Comparison of ENCODE assay signal across 32 mouse cellular contexts in the genomic region with DNA sequence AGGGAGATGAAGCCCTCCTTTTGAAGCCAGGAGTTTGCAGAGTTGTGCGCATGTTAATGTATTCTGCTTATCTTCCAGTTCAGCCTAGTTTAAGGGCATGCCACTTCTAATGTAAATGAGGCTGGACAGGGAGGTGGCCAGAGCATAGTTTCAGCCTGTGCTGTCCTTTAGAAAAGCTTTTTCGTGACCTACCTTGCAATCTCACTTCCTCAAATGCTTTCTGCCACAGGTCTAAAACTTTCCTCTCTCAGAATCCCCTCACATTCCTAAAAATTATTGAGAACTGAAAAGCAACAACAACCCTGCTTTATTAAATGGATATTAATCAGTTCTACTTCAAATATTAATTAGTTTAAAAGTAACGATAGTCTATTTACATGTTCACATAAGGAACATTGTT.
"Had no signal": no experiment of that assay in that cellular context is flagged by ENCODE, and none has a peak within 500 bp of the region (broad histone marks: within the 10 kb centered on the region; RNA-seq: fewer than 3 reads in every experiment).

No protein-coding gene starts in this region.

- H3K9me3 ChIP-seq: limb, embryonic 10.5 days; limb, embryonic 12.5 days; limb, embryonic 13.5 days; limb, embryonic 15.5 days; liver, embryonic 12.5 days; liver, embryonic 13.5 days; liver, embryonic 15.5 days; lung, embryonic 15.5 days; megakaryocyte, embryonic 14.5 days; midbrain, embryonic 10.5 days; midbrain, embryonic 12.5 days; midbrain, embryonic 13.5 days; midbrain, embryonic 15.5 days; neural tube, embryonic 12.5 days had no signal

- DNase-seq: left cerebral cortex, postnatal 4 days; liver; liver, embryonic 13.5 days; liver, postnatal 0 days; lung, adult 18-20 months; lung, adult 2 months; lung, embryonic 14.5 days; lung, postnatal 10 days; lung, postnatal 14 days; lung, postnatal 36 days; lung, postnatal 4 days; midbrain, embryonic 14.5 days had no signal

- H3K27me3 ChIP-seq: limb, embryonic 12.5 days; limb, embryonic 13.5 days; limb, embryonic 15.5 days; liver, embryonic 12.5 days; liver, embryonic 13.5 days; liver, embryonic 15.5 days; lung, embryonic 15.5 days; megakaryocyte, embryonic 14.5 days; midbrain, embryonic 12.5 days; midbrain, embryonic 13.5 days; midbrain, embryonic 15.5 days; neural tube, embryonic 12.5 days had no signal

- H3K4me2 ChIP-seq: limb, embryonic 12.5 days; limb, embryonic 13.5 days; limb, embryonic 15.5 days; liver, embryonic 11.5 days; liver, embryonic 12.5 days; liver, embryonic 13.5 days; liver, embryonic 15.5 days; lung, embryonic 14.5 days; lung, embryonic 15.5 days; midbrain, embryonic 11.5 days; midbrain, embryonic 12.5 days; midbrain, embryonic 13.5 days; midbrain, embryonic 15.5 days; neural tube, embryonic 12.5 days had no signal

- ATAC-seq: liver, postnatal 0 days; lung, postnatal 0 days; midbrain, embryonic 13.5 days; midbrain, embryonic 15.5 days; midbrain, embryonic 16.5 days had no signal

- H3K4me3 ChIP-seq: limb, embryonic 10.5 days; limb, embryonic 12.5 days; limb, embryonic 13.5 days; limb, embryonic 15.5 days; liver, embryonic 12.5 days; liver, embryonic 13.5 days; liver, embryonic 15.5 days; lung, embryonic 15.5 days; megakaryocyte, embryonic 14.5 days; midbrain, embryonic 10.5 days; midbrain, embryonic 12.5 days; midbrain, embryonic 13.5 days; midbrain, embryonic 15.5 days; myocyte; neural tube, embryonic 12.5 days had no signal

- H3K36me3 ChIP-seq: limb, embryonic 10.5 days; limb, embryonic 12.5 days; limb, embryonic 13.5 days; limb, embryonic 15.5 days; liver, embryonic 12.5 days; liver, embryonic 13.5 days; liver, embryonic 15.5 days; lung, embryonic 15.5 days; midbrain, embryonic 10.5 days; midbrain, embryonic 12.5 days; midbrain, embryonic 13.5 days; midbrain, embryonic 15.5 days; neural tube, embryonic 12.5 days had no signal

- H3K27ac ChIP-seq: limb, embryonic 10.5 days; limb, embryonic 12.5 days; limb, embryonic 13.5 days; limb, embryonic 15.5 days; liver, embryonic 12.5 days; liver, embryonic 13.5 days; liver, embryonic 14.5 days; liver, embryonic 15.5 days; lung, embryonic 15.5 days; macrophage; midbrain, embryonic 10.5 days; midbrain, embryonic 12.5 days; midbrain, embryonic 13.5 days; midbrain, embryonic 15.5 days; neural tube, embryonic 12.5 days had no signal

- H3K4me1 ChIP-seq: limb, embryonic 10.5 days; limb, embryonic 12.5 days; limb, embryonic 13.5 days; limb, embryonic 15.5 days; lung, embryonic 15.5 days; midbrain, embryonic 10.5 days; midbrain, embryonic 12.5 days; midbrain, embryonic 13.5 days; midbrain, embryonic 15.5 days; neural tube, embryonic 12.5 days had no signal

- H3K9ac ChIP-seq: limb, embryonic 12.5 days; limb, embryonic 13.5 days; limb, embryonic 15.5 days; liver, embryonic 12.5 days; liver, embryonic 13.5 days; liver, embryonic 14.5 days; liver, embryonic 15.5 days; liver, postnatal 0 days; lung, embryonic 14.5 days; lung, embryonic 15.5 days; midbrain, embryonic 12.5 days; midbrain, embryonic 13.5 days; midbrain, embryonic 15.5 days; neural tube, embryonic 12.5 days had no signal
